Mouse (Mus musculus) erythroblast, embryonic 14.5 days (primary cell): Measurements from ENCODE around the gene Pycard.

Experiments
- GATA1 ChIP-seq: IDR thresholded peaks from 2 replicates; pipeline ENCODE4 v1.6.1; 2012; ENCODE audit warnings: low read length, inconsistent platforms, mixed read lengths
- TAL1 ChIP-seq: IDR thresholded peaks from 3 replicates; pipeline ENCODE4 v1.6.1; 2012; ENCODE audit warnings: low read length, inconsistent platforms, mixed read lengths

- TF ChIP-seq TAL1 (no peak), GATA1 (no peak)
Measured at GRCm38 (mm10) chr7:128025381-128025780, 31.7 kb upstream of the Pycard start.
